Mouse (Mus musculus): ENCODE results near the gene Tomm20.

DNA sequence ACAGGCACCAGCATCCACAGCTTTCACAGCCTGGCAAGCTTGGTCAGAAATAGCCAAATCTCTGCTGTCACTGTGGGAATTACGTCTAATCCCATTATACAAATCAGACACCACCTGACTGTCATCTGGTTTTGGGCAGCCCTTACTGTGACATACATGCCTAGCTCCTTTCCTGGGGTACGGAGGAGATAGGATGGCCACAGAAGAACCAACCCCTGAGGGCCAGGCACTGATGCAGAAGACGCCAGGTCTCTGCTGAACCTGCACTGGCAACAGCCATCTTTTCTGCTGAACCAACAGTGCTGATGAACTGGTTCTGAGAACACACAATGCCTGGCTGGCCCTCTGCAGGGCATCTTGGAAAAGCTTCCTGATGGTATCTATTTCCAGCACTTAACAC lies 8.3 kb downstream of the Tomm20 start:
- no peak for TF ChIP-seq POLR2A (IDR thresholded peaks at IDR 0.05; ENCODE audit: insufficient read depth, low read depth, low read length)
- TF ChIP-seq CTCF (IDR thresholded peaks at IDR 0.05) = no peak
- no peak for TF ChIP-seq EP300 (IDR thresholded peaks at IDR 0.05; ENCODE audit: insufficient read depth, low read depth, low read length)
